Mouse (Mus musculus) heart, embryonic 16.5 days (tissue): Measurements from ENCODE around the gene Sun1. TPM values are rescaled to one million over a fixed set of nuclear protein-coding genes. Genes with fewer than 3 reads are reported as not detected.

ENCODE experiments used
- ATAC-seq: fragments of 200-750 bp; cut with Nextera tagmentation; replicated peaks from 2 replicates; pipeline ENCODE4 v1.8.0; 2017; ENCODE audit warnings: moderate number of reproducible peaks; ENCODE audit not compliant: insufficient read depth, low FRiP score; ENCODE audit errors: extremely low read depth
- H3K27ac ChIP-seq: fragments of 300-500 bp; sonication (generic); 2 replicates; pipeline ENCODE4 v1.5.1; 2014; ENCODE audit warnings: mild to moderate bottlenecking, low read length, control low read depth, moderate library complexity
- H3K27me3 ChIP-seq: fragments of 300-500 bp; sonication (generic); 2 replicates; pipeline ENCODE4 v1.6.1; 2014; ENCODE audit warnings: low read length, mixed read lengths; ENCODE audit not compliant: control insufficient read depth, insufficient read depth
- H3K36me3 ChIP-seq: fragments of 300-500 bp; sonication (generic); 2 replicates; pipeline ENCODE4 v1.6.1; 2014; ENCODE audit not compliant: control insufficient read depth, insufficient read depth
- H3K4me1 ChIP-seq: fragments of 300-500 bp; sonication (generic); 2 replicates; pipeline ENCODE4 v1.6.1; 2014; ENCODE audit warnings: low read length, mixed read lengths; ENCODE audit not compliant: control insufficient read depth, insufficient read depth
- H3K4me2 ChIP-seq: fragments of 300-500 bp; sonication (generic); 2 replicates; pipeline ENCODE4 v1.6.1; 2014; ENCODE audit warnings: low read depth, mild to moderate bottlenecking, control low read depth, low read length
- H3K4me3 ChIP-seq: fragments of 300-500 bp; sonication (generic); 2 replicates; pipeline ENCODE4 v1.5.1; 2014; ENCODE audit warnings: mild to moderate bottlenecking, control low read depth, low read length
- H3K9ac ChIP-seq: fragments of 300-500 bp; sonication (generic); 2 replicates; pipeline ENCODE4 v1.6.1; 2014; ENCODE audit warnings: low read length, control low read depth
- H3K9me3 ChIP-seq: fragments of 300-500 bp; sonication (generic); replicated peaks from 2 replicates; pipeline ENCODE4 v1.6.1; 2016; ENCODE audit warnings: low read length; ENCODE audit not compliant: control insufficient read depth
- WGBS: fragments of 180-500 bp; shearing (Covaris S2); extraction: QIAGEN DNeasy Blood & Tissue Kit; methylation state at CpG from one replicate; pipeline ENCODE4 v1.1.7; 2014; 5-methylcytosine and 5-hydroxymethylcytosine counted together
- polyA plus RNA-seq: library from polyadenylated mRNA; unstranded; fragments of >200 nt; fragmentation: Nextera tagmentation; extraction: Ambion mirVana; gene quantifications from 2 replicates; pipeline ENCODE4 v1.2.1, GENCODE M21; 2015

Sun1 gene
- polyA plus RNA-seq, 1 experiment from 2014 or later, result 35.7 TPM

DNA sequence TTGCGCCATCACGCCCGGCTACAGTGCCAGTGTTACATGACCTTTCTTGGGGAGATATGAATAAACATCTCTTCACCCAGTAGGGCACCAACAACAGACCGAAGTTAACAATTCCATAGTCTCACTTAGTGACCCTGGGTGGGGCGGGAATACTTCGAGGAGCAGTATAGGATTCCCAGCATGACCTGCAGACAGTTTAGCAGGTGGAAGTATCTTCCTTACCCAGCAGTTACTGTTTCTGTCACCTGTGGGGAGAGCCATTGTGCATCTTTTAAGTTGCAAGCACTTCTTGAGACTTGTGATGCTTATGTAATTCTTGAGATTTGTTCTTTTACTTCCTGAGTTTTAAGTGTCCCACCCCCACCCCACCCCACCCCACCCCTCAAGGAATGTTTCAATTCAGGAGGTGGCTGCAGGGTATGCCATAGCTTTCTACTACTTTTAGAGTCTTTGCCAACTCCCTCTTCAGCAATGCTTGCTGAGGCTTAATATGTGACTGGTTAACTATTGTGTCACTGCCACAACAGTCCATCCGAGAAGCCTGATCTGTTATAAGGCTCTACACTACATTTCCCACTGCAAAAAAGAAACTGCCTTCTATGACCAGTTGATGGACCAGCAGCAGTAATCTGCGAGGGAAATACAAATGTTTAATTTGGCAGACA is 58.1 kb downstream of the Sun1 start:
- ATAC-seq, result no peak
- Histone ChIP-seq H3K4me1 (peaks cover 65% of the 10 kb centered on the region), H3K27me3 (no peaks in the 10 kb centered on the region), H3K9me3 (no peaks in the 10 kb centered on the region), H3K4me3 (no peak overlapping the region), H3K9ac (no peak overlapping the region), H3K36me3 (peaks cover 17% of the 10 kb centered on the region), H3K4me2 (no peak overlapping the region), H3K27ac (peak overlapping the region; percentile 75)
- WGBS, result 84% methylated on average over 8 of the region's 8 CpGs

DNA sequence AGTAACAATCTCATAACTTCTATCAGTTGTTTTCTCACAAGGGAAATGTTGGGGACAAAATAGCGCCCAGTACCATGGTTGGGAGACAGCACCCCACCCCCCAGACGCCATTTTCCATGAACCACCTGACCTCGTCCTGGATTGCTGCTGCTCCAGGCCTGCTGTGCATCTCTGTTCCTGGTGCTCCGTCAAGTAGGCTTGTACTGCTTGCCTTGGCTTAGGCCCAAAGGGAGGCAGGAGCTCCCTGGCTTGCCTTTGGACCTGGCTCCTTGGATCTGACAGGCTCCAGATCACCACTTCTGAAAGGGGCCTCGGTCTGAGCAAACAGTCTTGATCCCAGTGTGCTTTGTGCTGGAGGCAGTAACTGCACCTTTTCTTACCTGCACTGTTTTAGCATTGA is 59.4 kb downstream of the Sun1 start:
- H3K27me3 ChIP-seq, result no peaks in the 10 kb centered on the region
- peaks cover 51% of the 10 kb centered on the region for H3K4me1 ChIP-seq
- WGBS, result 41% methylated on average over 5 of the region's 5 CpGs
- H3K4me2 ChIP-seq, result no peak overlapping the region
- peaks cover 29% of the 10 kb centered on the region for H3K36me3 ChIP-seq
- peak overlapping the region; percentile 64 for H3K27ac ChIP-seq
- ATAC-seq, result no peak
- H3K9me3 ChIP-seq, result no peaks in the 10 kb centered on the region
- H3K9ac ChIP-seq, result no peak overlapping the region
- no peak overlapping the region for H3K4me3 ChIP-seq

DNA sequence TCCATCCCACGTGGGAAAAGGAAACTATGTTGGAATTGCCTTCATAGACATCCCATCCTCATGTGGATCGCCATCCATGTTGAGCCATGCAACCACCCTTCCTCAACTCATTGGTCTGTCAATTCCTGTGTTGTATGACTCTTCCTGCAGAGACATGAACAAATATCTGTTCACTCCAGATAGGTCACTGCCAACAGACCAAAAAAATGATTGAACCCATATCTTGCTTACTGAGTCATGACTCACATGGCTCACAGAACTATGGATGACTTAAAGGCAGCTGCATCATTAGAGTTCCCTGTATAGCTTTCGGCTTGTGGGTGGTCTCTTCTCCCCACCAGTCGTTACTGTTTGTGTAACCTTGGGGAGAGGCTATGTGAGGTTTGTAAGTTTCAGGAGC is 61.0 kb downstream of the Sun1 start:
- Histone ChIP-seq H3K27ac (no peak overlapping the region), H3K9me3 (no peaks in the 10 kb centered on the region), H3K36me3 (peaks cover 42% of the 10 kb centered on the region), H3K4me1 (peaks cover 36% of the 10 kb centered on the region), H3K9ac (no peak overlapping the region), H3K4me2 (no peak overlapping the region), H3K27me3 (no peaks in the 10 kb centered on the region), H3K4me3 (no peak overlapping the region)
- 90% methylated on average over 4 of the region's 4 CpGs for WGBS
- no peak for ATAC-seq

DNA sequence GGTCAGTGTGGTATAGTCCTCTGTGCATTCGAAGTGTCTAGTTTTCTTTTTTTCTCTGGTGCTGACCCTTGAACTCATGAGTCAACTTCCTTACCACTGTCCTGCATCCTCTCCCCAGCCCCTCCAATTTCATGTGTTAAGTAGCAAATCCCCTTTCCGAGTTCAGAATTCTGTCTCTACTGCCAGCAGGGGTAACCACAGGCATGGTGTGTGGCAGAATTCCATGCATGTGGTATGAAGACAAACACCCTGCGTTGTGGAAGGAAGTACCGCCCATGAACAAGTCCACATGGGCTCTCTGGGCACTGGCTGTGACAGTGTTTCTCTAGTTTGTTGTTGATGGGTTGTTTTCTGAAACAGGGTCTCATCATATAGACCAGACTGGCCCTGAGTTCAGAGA is 67.2 kb downstream of the Sun1 start:
- WGBS, result 87% methylated on average over 4 of the region's 4 CpGs
- no peaks in the 10 kb centered on the region for H3K27me3 ChIP-seq
- H3K4me1 ChIP-seq, result peaks cover 13% of the 10 kb centered on the region
- ATAC-seq, result no peak
- H3K4me2 ChIP-seq, result no peak overlapping the region
- no peak overlapping the region for H3K27ac ChIP-seq
- peaks cover 57% of the 10 kb centered on the region for H3K36me3 ChIP-seq
- no peaks in the 10 kb centered on the region for H3K9me3 ChIP-seq
- H3K9ac ChIP-seq, result no peak overlapping the region
- no peak overlapping the region for H3K4me3 ChIP-seq

DNA sequence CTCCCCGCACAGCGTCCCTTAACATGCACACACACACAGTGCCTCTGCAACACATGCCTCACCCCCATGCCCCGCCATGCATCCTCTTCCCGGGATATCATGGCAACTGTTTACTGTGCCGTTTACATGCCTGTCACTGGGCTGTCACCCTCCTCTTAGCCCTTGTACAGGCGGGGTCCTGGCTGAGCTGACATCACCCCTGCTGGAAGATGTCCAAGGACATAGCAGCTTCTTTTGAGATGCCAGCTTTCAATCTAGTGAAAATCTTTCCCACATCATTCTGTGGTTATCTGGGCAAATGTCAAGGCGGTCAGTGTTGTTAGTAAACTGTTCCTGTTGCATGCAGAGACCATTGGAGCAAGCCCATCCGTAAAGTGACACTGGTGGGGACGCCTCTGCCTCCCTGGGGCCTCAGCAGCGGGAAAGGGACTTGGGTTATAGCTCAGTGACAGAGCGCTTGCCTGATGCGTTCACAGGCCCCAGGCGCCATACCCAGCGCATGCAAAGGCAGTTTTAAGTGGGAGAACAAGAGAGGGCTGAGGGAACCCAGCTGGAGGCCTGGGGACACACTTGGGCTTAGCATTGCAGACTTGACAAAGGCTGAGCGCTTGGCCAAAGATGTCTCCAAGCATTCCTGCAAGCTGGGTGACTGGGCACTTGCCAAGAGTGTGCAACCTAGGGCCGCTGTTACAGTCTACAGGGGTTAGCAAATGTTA is 70.5 kb downstream of the Sun1 start:
- 44% methylated on average over 16 of the region's 16 CpGs for WGBS
- ATAC-seq, result 0 out of 2 replicates have a peak, but pooled peaks have one; percentile 20
- H3K9ac ChIP-seq, result no peak overlapping the region

DNA sequence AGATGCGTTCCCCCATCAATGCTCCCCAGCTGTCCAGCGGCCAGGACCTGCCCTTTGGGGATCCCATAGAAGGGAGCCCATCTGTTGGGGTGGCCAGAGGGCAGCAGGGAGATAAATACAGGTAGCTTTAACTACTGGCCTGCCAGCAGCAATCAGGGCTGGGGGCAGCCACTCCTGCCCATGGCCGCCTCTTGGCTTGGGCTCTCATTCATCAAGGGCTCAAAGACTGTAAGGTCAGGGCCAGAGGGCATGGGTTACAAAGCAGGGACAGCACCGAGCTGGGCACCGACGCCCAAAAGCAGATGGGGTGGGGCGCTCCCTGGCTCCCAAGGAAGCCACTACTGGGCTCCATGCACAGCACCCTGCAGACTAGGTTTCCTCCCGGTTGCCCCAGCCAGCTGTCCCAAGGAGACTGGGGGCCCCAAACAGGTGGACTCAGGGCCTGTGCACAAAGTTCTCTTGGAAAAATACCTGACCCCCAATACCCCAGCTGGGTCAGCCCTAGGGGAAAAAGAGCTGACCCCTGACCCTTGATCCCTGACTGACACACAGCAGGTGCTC is 71.6 kb downstream of the Sun1 start:
- Histone ChIP-seq H3K4me1 (peaks cover 13% of the 10 kb centered on the region), H3K27ac (no peak overlapping the region), H3K9me3 (no peaks in the 10 kb centered on the region), H3K27me3 (no peaks in the 10 kb centered on the region), H3K4me2 (no peak overlapping the region), H3K36me3 (peaks cover 19% of the 10 kb centered on the region), H3K4me3 (no peak overlapping the region), H3K9ac (no peak overlapping the region)
- 70% methylated on average over 8 of the region's 8 CpGs for WGBS
- ATAC-seq, result no peak

More for the DNA sequence above, 70.5 kb downstream of the Sun1 start:
- no peaks in the 10 kb centered on the region for H3K27me3 ChIP-seq
- H3K27ac ChIP-seq, result peak overlapping the region; percentile 36
- H3K4me1 ChIP-seq, result peaks cover 13% of the 10 kb centered on the region
- H3K4me2 ChIP-seq, result no peak overlapping the region
- H3K36me3 ChIP-seq, result peaks cover 28% of the 10 kb centered on the region
- H3K4me3 ChIP-seq, result no peak overlapping the region
- no peaks in the 10 kb centered on the region for H3K9me3 ChIP-seq

DNA sequence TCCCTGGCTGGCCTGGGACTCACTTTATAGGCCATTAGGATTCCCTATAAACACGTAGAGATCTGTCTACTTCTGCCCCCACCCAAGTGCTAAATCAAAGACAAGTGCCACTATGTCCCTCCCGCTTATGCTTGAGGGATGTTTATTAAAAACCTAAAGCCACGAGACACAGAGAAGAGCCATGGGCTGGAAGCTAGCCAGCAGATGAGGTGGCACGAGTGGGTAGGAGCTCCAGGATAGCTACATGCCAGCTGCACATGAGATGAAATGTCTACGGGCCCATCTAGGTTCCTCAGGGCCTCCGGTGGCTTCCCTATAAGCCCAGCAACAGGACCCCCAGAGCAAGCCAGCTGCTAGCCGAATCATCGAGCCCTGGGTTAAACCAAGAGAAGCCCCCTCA is 76.8 kb downstream of the Sun1 start:
- H3K27me3 ChIP-seq, result no peaks in the 10 kb centered on the region
- no peaks in the 10 kb centered on the region for H3K4me1 ChIP-seq
- no peak overlapping the region for H3K4me3 ChIP-seq
- H3K9me3 ChIP-seq, result no peaks in the 10 kb centered on the region
- no peak overlapping the region for H3K9ac ChIP-seq
- 68% methylated on average over 8 of the region's 8 CpGs for WGBS
- no peak for ATAC-seq
- H3K36me3 ChIP-seq, result no peaks in the 10 kb centered on the region
- H3K4me2 ChIP-seq, result no peak overlapping the region
- no peak overlapping the region for H3K27ac ChIP-seq

DNA sequence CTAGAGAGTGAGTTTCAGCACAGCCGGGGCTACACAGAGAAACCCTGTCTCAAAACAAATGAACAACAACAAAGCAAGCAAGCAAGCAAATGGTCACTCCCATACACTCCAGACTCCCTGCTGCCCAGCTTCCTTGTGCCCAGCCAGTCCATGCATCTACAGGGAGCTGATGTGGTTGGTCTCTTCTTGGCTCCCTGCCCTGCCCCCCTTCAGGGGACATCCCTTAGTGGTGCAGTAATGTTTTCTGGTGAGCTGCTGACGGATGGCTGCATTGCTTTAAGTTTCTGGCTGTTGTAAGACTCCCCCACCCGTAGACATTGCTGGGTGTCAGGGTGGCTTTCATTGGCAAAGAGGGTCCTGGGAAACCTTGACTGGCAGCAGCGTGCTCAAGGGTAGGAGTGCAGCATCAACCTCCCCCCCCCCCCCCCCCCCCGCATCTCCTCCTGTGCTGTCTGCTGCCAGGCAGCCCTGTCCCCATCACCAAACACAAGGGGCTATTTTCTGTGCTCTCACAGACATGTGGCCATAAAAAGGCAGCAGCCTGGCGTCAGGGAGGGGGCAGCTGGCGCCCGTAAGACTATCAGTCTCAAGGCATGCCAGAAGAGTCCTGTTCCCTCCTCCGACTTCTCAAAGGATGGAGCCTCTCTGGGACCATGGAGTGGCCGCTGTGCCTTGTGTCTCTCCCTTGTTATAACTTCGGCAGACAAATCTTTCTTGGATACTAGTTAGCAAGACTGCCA is 81.1 kb downstream of the Sun1 start:
- Histone ChIP-seq H3K27ac (no peak overlapping the region), H3K36me3 (no peaks in the 10 kb centered on the region), H3K4me2 (no peak overlapping the region), H3K4me3 (no peak overlapping the region), H3K9me3 (0 out of 2 replicates have a peak, but pooled peaks cover 3% of the 10 kb centered on the region), H3K4me1 (no peaks in the 10 kb centered on the region), H3K27me3 (no peaks in the 10 kb centered on the region), H3K9ac (no peak overlapping the region)
- ATAC-seq, result peak; percentile 30; the same call in 1 of the 2 replicates
- WGBS, result 49% methylated on average over 10 of the region's 11 CpGs
